Mouse (Mus musculus) megakaryocyte, embryonic 14.5 days (primary cell): Measurements from ENCODE around the gene B4galnt3.

Experiments used
- FLI1 ChIP-seq: IDR thresholded peaks from 2 replicates; pipeline ENCODE4 v1.6.1; 2012; ENCODE audit warnings: low read length, inconsistent platforms, mixed read lengths
- GATA1 ChIP-seq: IDR thresholded peaks from 3 replicates; pipeline ENCODE4 v1.6.1; 2012; ENCODE audit warnings: mixed read lengths, low read length, inconsistent platforms, borderline replicate concordance

GRCm38 (mm10) chr6:120197964-120198363 lies 96.4 kb downstream of the B4galnt3 start:
- TF ChIP-seq GATA1 (no peak), FLI1 (no peak)
